Mouse (Mus musculus) hindlimb bud, embryonic 11.5 days (tissue): ENCODE measurements around the gene Rbfox3.

Source experiments
- DNase-seq: peaks from one replicate; pipeline ENCODE4 v3.0.0-alpha.2; 2012; ENCODE audit warnings: low read depth, low spot score; ENCODE audit errors: extremely low spot score

Gene Rbfox3

GRCm38 (mm10) chr11:118906131-118906823 is 5.1 kb downstream of the Rbfox3 start:
- DNase-seq, result no peak

GRCm38 (mm10) chr11:118905656-118906055 is 5.7 kb downstream of the Rbfox3 start:
- no peak for DNase-seq

- no peak for DNase-seq
Observed at GRCm38 (mm10) chr11:118904253-118904652, 7.1 kb downstream of the Rbfox3 start.

- no peak for DNase-seq
Observed at GRCm38 (mm10) chr11:118899771-118900545, 11.4 kb downstream of the Rbfox3 start.

DNA sequence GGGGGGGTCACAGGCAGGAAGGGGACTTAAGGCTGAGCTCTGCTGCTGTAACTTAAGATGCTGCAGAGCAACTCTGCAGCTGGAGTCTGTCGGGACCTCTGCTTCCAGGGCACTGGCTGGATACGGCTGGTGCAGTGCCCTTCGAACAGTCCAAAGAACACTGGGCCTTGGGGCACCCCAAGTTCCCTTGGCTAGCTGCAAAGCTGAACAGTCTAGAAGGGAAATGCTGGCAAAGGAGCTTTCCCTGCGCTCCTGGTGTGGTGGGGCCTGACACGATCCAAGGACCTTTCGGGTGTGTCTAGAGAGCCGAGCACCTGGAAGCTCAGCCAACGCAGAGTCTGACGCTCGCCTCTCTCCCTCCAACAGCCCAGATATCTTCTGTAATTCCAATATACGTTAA is 12.8 kb downstream of the Rbfox3 start:
- no peak for DNase-seq

DNA sequence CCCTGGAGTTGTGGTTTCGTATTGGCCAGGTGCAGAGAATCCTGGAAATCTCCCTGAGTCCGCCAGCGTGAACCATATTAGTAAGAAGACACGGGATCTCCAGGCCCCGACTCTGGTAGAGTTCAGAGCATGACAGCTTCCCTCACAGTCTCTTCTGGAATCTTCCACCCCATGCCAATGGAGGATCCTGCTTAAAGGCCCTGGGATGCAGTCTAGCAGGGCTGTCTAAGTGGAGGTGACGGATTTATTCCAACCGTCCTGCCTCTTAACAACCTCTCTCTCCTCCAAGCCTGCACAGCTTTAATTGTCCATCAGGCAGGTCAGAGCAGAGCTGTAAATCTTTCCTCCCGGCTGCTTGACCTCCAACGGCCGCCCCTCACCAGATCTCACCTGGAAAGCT is 13.2 kb downstream of the Rbfox3 start:
- DNase-seq, result no peak

DNA sequence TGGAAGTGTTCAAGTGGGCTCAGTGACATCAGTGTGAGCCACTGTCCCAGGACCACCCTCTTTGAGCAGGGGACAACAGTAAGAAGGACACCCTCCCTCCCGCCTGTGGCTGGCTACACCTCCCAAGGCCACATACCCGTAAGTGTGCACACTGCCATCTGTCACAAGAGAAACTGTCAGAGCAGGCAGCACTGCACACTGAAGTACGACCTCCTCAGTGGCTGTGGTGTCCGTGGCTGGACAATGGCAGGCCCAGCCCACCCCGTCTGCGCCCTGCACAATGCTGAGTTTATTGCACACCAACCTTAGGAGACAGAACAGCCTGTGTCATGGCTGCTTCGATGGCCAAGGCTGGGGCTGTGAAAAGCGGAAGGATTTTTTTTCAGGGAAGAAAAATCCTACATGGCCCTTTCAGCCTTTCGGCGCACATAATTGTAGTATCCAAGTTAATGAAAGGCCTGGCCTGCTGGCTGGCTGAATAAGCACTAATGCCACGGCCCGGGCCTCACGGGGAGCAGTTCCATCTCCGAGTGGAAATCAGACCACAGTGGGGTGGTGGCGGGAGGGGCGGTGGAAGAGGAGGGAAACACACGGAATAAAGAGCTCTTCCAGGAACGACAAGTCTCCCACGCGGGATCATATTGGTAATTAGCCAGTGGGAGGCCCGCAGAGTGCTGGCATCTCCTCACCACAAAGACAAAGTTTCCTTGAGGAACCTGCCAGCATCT is 14.1 kb downstream of the Rbfox3 start:
- no peak for DNase-seq

DNA sequence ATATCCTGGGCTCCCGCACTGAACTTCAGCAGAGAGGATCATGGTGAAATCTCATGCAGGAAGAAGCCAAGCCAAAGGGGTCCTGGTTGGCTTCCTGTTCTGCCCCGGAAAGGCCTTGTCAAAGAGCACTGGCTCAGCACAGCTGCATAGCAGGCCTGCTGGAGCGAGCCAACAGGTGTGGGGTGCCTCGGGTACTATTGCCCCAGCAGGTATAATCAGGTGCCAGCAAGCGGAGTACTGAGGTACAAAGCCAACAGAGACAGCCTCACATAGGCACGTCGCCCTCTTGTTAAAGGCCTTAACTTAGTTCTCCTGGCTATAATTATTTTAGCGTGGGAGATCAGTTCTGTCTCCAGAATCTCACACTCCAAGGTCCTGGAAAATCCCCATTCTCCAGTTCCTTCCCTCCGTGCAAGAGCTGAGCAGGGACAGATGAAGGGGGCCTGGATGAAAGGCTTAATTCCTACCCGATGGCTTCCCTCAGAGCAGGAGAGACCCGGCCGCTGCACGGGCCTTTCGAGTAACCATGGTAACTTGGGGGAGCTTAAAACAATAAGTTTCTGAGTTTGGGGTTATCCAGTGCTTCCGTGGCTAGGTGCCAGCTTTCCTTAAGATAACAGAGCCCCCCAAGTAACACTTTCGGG is 15.2 kb downstream of the Rbfox3 start:
- no peak for DNase-seq

DNA sequence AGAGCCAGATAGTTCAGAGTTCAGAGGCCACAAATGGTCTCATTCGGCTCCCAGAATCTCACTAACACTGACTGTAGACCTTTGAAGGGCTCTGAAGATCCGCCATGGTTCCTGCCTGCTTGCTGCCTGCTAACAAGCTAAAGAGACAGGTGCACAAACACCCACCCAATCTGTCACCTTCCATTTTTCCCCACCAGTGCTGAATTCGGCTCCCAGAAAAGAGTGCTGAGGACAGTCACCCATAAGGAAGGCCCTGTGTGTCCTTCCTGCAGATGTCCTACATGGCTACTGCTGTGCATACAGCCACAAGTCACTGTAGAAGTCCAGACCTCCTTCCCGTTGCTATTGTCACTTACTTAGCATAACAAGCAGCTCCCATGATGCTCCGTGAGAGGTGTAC is 16.6 kb downstream of the Rbfox3 start:
- no peak for DNase-seq

- no peak for DNase-seq
Observed at GRCm38 (mm10) chr11:118894196-118894595, 17.2 kb downstream of the Rbfox3 start.

DNA sequence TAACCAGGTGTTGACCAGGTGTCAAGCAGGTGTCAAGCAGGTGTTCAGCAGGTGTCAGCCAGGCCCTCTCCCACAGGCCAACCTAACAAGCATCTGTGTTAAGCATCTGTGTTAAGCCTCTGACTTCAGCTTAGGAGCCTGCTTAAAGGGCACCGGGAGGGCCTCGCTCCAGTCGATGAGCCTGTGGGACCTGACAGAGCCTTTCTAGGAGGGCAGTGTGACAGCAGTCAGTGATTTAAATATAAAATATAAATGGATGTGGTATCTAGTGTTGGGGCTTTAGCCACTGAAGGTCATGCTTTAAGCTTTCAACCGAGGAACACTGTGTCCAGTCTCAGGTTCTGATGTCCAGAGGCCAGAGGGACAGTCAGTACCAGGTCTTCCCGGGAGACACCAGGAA is 18.5 kb downstream of the Rbfox3 start:
- DNase-seq, result no peak

- no peak for DNase-seq
Observed at GRCm38 (mm10) chr11:118891516-118891915, 19.9 kb downstream of the Rbfox3 start.

DNA sequence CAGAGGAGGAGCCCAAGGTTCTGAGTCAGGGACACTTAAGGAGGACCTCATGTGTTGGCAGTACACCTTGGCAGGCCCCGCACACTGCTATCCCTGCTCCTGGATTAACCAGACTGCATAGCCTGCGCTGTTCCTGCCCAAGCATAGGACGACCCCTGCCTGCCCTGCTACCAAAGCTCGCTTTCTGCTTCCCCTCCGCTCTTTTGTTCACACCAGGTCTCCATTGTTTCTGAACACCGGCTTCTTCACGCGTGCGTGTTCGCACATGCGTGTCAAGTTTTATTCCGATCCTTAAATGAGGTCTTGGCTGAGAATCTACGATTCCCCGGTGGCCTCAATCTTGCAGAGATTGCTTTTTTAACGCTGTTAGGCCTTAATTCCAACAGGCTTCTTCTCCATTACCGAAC is 20.4 kb downstream of the Rbfox3 start:
- DNase-seq, result no peak

- no peak for DNase-seq
Observed at GRCm38 (mm10) chr11:118890474-118890873, 20.9 kb downstream of the Rbfox3 start.

GRCm38 (mm10) chr11:118889500-118889899 is 21.9 kb downstream of the Rbfox3 start:
- DNase-seq, result no peak

GRCm38 (mm10) chr11:118888426-118888825 is 23.0 kb downstream of the Rbfox3 start:
- DNase-seq, result no peak

GRCm38 (mm10) chr11:118887206-118887605 is 24.2 kb downstream of the Rbfox3 start:
- no peak for DNase-seq

DNA sequence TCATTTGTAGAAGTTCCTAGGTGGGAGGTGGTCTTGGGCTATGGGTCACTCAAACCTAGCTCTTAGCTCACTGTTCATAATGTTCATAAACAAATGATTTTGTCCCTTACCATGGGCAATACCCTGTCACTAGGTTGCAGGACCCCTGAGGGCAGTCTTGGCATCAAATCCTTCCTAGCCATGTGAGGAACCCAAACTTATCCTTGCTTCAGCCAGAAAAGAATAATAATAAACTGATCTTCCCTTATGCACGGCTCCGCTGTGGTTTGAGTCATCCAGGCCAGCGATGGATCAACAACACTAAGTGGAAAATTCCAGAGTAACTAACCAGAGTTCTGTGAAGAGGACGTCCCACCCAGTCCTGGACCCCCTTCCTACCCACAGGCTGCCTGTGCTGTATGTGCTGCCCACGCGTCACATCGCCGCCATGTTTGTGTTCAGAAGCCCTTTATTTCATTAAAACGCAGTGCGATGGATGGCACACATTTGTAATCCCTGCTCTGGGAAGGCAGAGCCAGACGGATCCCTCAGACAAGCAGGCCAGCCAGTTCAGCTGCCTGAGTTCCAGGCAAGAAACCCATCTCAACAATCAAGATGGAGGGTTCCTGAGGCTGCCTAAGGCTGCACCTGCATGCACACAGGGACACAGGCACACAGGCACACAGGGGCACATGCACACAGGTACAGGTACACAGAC is 25.0 kb downstream of the Rbfox3 start:
- DNase-seq, result no peak

- no peak for DNase-seq
Observed at GRCm38 (mm10) chr11:118885604-118886003, 25.8 kb downstream of the Rbfox3 start.

DNA sequence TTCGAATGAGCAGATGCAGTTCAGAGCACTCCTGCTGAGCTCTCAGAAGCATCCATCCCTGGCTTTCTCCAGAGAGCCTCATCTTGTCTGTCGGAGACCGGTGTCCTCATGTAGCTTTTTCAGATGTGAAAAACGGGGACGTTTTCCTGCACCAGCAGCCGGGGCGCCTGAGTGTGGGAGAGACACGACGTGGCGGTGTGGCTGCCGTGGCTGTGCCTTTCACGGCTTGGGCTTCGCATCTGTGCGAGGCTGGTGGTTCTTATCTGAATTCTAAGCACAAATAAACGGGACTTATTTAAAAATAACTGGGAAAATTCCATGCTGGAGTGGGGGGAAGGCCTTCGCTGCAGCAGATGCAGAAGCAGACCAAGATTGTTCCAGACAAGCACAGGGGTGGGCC is 26.3 kb downstream of the Rbfox3 start:
- DNase-seq, result no peak

- no peak for DNase-seq
Observed at GRCm38 (mm10) chr11:118883143-118883542, 28.3 kb downstream of the Rbfox3 start.
